Mouse (Mus musculus): ENCODE measurements at regions not wholly inside any gene's neighbourhood (a gene's known extent, or its start where the extent isn't known, plus 50 kb on each side); places are given as distances from the start of the nearest gene placed in this dataset.

- DNase-seq (ENCODE audit: low spot score) = no peak
- Histone ChIP-seq H3K27me3 (ENCODE audit: control insufficient read depth, insufficient read depth, low read length) (no peaks in the 10 kb centered on the region), H3K4me3 (replicated peaks; ENCODE audit: low read length) (no peak overlapping the region), H3K9me3 (ENCODE audit: control insufficient read depth, low read length) (no peaks in the 10 kb centered on the region), H3K4me1 (ENCODE audit: control insufficient read depth, insufficient read depth, low read length) (no peaks in the 10 kb centered on the region), H3K4me2 (replicated peaks; ENCODE audit: low read depth, low read length, severe bottlenecking) (no peak overlapping the region), H3K36me3 (ENCODE audit: control insufficient read depth, insufficient read depth, low read length) (no peaks in the 10 kb centered on the region), H3K27ac (replicated peaks; ENCODE audit: low read depth, low read length) (no peak overlapping the region), H3K9ac (ENCODE audit: low read depth, low read length, severe bottlenecking) (no peak overlapping the region)
- ATAC-seq (ENCODE audit: low FRiP score, low read depth) = no peak
- TF ChIP-seq POLR2A (IDR thresholded peaks at IDR 0.05; ENCODE audit: borderline replicate concordance, extremely low read depth, insufficient read depth, insufficient read length) = no peak
- WGBS = 49% methylated on average over 5 of the region's 5 CpGs
Observed at GRCm38 (mm10) chr14:86421881-86422280, 719.2 kb downstream of the Diaph3 start.

- WGBS = 59% methylated on average over 3 of the region's 3 CpGs
- ATAC-seq (ENCODE audit: low FRiP score, low read depth) = peak; percentile 73
Observed at GRCm38 (mm10) chr14:86419959-86420598, 721.0 kb downstream of the Diaph3 start.

GRCm38 (mm10) chr14:86396876-86397275, 744.2 kb downstream of the Diaph3 start:
- Histone ChIP-seq H3K4me1 (ENCODE audit: control insufficient read depth, insufficient read depth, low read length) (peaks cover 8% of the 10 kb centered on the region; the same call in 1 of the 2 replicates), H3K36me3 (ENCODE audit: control insufficient read depth, insufficient read depth, low read length) (no peaks in the 10 kb centered on the region), H3K9me3 (ENCODE audit: control insufficient read depth, low read length) (no peaks in the 10 kb centered on the region), H3K27ac (replicated peaks; ENCODE audit: low read depth, low read length) (no peak overlapping the region), H3K4me2 (replicated peaks; ENCODE audit: low read depth, low read length, severe bottlenecking) (no peak overlapping the region), H3K27me3 (ENCODE audit: control insufficient read depth, insufficient read depth, low read length) (no peaks in the 10 kb centered on the region), H3K4me3 (replicated peaks; ENCODE audit: low read length) (no peak overlapping the region), H3K9ac (ENCODE audit: low read depth, low read length, severe bottlenecking) (no peak overlapping the region)
- ATAC-seq (ENCODE audit: low FRiP score, low read depth) (no peak), DNase-seq (ENCODE audit: low spot score) (no peak)
- WGBS = 91% methylated on average over 3 of the region's 3 CpGs
- TF ChIP-seq POLR2A (IDR thresholded peaks at IDR 0.05; ENCODE audit: borderline replicate concordance, extremely low read depth, insufficient read depth, insufficient read length) = no peak

More at GRCm38 (mm10) chr14:86419959-86420598, 721.0 kb downstream of the Diaph3 start:
- H3K4me2 ChIP-seq (replicated peaks; ENCODE audit: low read depth, low read length, severe bottlenecking) = no peak overlapping the region
- H3K36me3 ChIP-seq (ENCODE audit: control insufficient read depth, insufficient read depth, low read length) = no peaks in the 10 kb centered on the region
- no peak overlapping the region for H3K9ac ChIP-seq (ENCODE audit: low read depth, low read length, severe bottlenecking)
- no peak for TF ChIP-seq POLR2A (IDR thresholded peaks at IDR 0.05; ENCODE audit: borderline replicate concordance, extremely low read depth, insufficient read depth, insufficient read length)
- no peak overlapping the region for H3K4me3 ChIP-seq (replicated peaks; ENCODE audit: low read length)
- H3K27ac ChIP-seq (replicated peaks; ENCODE audit: low read depth, low read length) = no peak overlapping the region
- H3K9me3 ChIP-seq (ENCODE audit: control insufficient read depth, low read length) = no peaks in the 10 kb centered on the region
- H3K27me3 ChIP-seq (ENCODE audit: control insufficient read depth, insufficient read depth, low read length) = no peaks in the 10 kb centered on the region
- peak; percentile 23 for DNase-seq (ENCODE audit: low spot score)
- H3K4me1 ChIP-seq (ENCODE audit: control insufficient read depth, insufficient read depth, low read length) = no peaks in the 10 kb centered on the region

GRCm38 (mm10) chr14:86395951-86396361, 745.1 kb downstream of the Diaph3 start:
- H3K36me3 ChIP-seq (ENCODE audit: control insufficient read depth, insufficient read depth, low read length) = no peaks in the 10 kb centered on the region
- H3K4me3 ChIP-seq (replicated peaks; ENCODE audit: low read length) = no peak overlapping the region
- no peaks in the 10 kb centered on the region for H3K9me3 ChIP-seq (ENCODE audit: control insufficient read depth, low read length)
- ATAC-seq (ENCODE audit: low FRiP score, low read depth) = no peak
- no peak overlapping the region for H3K27ac ChIP-seq (replicated peaks; ENCODE audit: low read depth, low read length)
- no peak overlapping the region; the same call in 1 of the 2 replicates for H3K4me2 ChIP-seq (replicated peaks; ENCODE audit: low read depth, low read length, severe bottlenecking)
- TF ChIP-seq POLR2A (IDR thresholded peaks at IDR 0.05; ENCODE audit: borderline replicate concordance, extremely low read depth, insufficient read depth, insufficient read length) = no peak
- H3K9ac ChIP-seq (ENCODE audit: low read depth, low read length, severe bottlenecking) = no peak overlapping the region
- peaks cover 8% of the 10 kb centered on the region; the same call in 1 of the 2 replicates for H3K4me1 ChIP-seq (ENCODE audit: control insufficient read depth, insufficient read depth, low read length)
- DNase-seq (ENCODE audit: low spot score) = no peak
- no peaks in the 10 kb centered on the region for H3K27me3 ChIP-seq (ENCODE audit: control insufficient read depth, insufficient read depth, low read length)
- WGBS = 20% methylated on average over 9 of the region's 9 CpGs

- DNase-seq (ENCODE audit: low spot score) (peak; percentile 12), ATAC-seq (ENCODE audit: low FRiP score, low read depth) (no peak)
- no peak for TF ChIP-seq POLR2A (IDR thresholded peaks at IDR 0.05; ENCODE audit: borderline replicate concordance, extremely low read depth, insufficient read depth, insufficient read length)
- Histone ChIP-seq H3K27ac (replicated peaks; ENCODE audit: low read depth, low read length) (no peak overlapping the region), H3K9ac (ENCODE audit: low read depth, low read length, severe bottlenecking) (no peak overlapping the region), H3K27me3 (ENCODE audit: control insufficient read depth, insufficient read depth, low read length) (no peaks in the 10 kb centered on the region), H3K36me3 (ENCODE audit: control insufficient read depth, insufficient read depth, low read length) (no peaks in the 10 kb centered on the region), H3K4me2 (replicated peaks; ENCODE audit: low read depth, low read length, severe bottlenecking) (no peak overlapping the region; the same call in 1 of the 2 replicates), H3K4me1 (ENCODE audit: control insufficient read depth, insufficient read depth, low read length) (peaks cover 8% of the 10 kb centered on the region; the same call in 1 of the 2 replicates), H3K9me3 (ENCODE audit: control insufficient read depth, low read length) (no peaks in the 10 kb centered on the region), H3K4me3 (replicated peaks; ENCODE audit: low read length) (no peak overlapping the region)
- WGBS = 20% methylated on average over 10 of the region's 10 CpGs
Observed at GRCm38 (mm10) chr14:86395531-86395930, 745.5 kb downstream of the Diaph3 start.

All from limb, embryonic 14.5 days (tissue).